Mouse (Mus musculus): Measurements from ENCODE around the gene Hoxa5.
A peak's percentile ranks its signal among the peaks of the same experiment; 100 is the strongest.

Gene Hoxa5

GRCm38 (mm10) chr6:52204050-52204752 lies at the start of gene Hoxa5:
Gene Hoxa5 (minus strand): TSS chr6:52204587.
- no peak for DNase-seq (ENCODE audit: low read depth)

GRCm38 (mm10) chr6:52253511-52254500 lies 49.4 kb upstream of the Hoxa5 start:
- DNase-seq (ENCODE audit: low read depth): peak; percentile 58

GRCm38 (mm10) chr6:52252775-52253376 lies 48.5 kb upstream of the Hoxa5 start:
- DNase-seq (ENCODE audit: low read depth): peak; percentile 51

GRCm38 (mm10) chr6:52252016-52252774 lies 47.8 kb upstream of the Hoxa5 start:
- DNase-seq (ENCODE audit: low read depth): peak; percentile 34

- peak; percentile 13 for DNase-seq (ENCODE audit: low read depth)
Measured at GRCm38 (mm10) chr6:52251177-52251879, 46.9 kb upstream of the Hoxa5 start.

- DNase-seq (ENCODE audit: low read depth): peak; percentile 22
Measured at GRCm38 (mm10) chr6:52249826-52250225, 45.4 kb upstream of the Hoxa5 start.

- no peak for DNase-seq (ENCODE audit: low read depth)
Measured at GRCm38 (mm10) chr6:52249415-52249738, 45.0 kb upstream of the Hoxa5 start.

GRCm38 (mm10) chr6:52248638-52249414 lies 44.4 kb upstream of the Hoxa5 start:
- peak; percentile 15 for DNase-seq (ENCODE audit: low read depth)

DNA sequence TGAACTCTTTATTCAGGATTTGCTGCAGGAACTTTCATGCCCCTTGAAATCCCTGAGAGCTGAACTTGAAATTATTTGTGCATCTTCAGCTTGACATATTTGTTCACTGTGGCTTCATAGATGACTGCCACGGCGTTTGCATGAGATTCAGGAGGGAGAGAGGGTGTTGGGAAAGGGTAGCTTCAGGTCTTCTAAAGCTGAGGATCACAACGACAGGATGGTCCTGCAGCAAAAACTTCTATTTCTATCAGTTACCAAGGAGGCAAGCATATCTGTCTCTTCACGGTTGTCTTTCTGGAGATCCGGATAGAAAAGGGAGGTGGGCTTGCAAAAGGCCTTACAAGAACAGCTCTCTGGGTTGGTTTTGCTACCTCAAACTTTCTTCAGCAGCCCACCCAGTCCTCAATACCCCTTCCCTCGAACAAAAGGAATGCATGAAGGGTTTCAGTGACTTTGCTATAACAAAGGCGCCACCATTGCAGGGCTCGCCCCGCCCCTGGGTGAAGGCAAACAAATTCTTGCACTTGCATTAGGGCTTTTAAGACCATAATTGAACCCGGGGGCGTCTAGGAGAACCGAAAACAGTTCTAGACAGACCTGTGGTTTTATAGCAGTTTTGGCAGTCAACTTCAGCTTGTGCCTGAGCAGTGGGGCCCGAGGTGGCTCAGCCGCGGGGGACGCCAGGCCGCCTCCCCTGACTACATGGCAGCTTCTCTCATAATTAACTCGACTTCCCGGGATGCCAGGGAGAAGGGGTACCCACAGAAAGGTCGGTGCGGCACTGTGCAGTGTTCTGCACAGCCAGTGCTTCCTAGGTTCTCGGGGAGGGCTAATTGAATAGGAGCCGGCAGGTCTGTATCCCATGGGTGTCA lies 43.6 kb upstream of the Hoxa5 start:
- DNase-seq (ENCODE audit: low read depth): peak; percentile 17

- no peak for DNase-seq (ENCODE audit: low read depth)
Measured at GRCm38 (mm10) chr6:52246916-52247315, 42.5 kb upstream of the Hoxa5 start.

GRCm38 (mm10) chr6:52246403-52246803 lies 42.0 kb upstream of the Hoxa5 start:
- DNase-seq (ENCODE audit: low read depth): no peak

DNA sequence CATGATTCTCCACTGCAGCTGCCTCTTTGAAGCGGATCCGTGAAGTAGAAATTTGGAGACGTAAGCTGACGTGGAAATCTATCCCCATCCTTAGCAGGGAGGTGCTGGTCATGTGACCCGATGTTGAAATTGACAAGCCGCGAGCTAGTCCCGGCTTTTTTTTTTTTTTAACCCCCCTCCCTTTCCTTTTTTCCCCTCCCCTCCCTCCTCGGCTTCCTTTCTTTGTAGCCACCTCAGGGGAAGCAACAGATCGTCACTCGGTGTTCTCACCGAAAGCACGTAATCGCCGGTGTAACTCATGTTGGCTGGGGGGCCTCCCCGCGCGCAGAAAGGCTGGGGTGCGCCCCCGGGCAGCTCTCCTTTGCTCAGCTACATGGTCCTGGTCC lies 41.4 kb upstream of the Hoxa5 start, which contains the start of gene Hoxa11:
TSS of gene Hoxa11 (minus strand) at position 54 of the 386 bp plus-strand sequence.
- DNase-seq (ENCODE audit: low read depth): no peak

GRCm38 (mm10) chr6:52245040-52245756 lies 40.8 kb upstream of the Hoxa5 start:
- DNase-seq (ENCODE audit: low read depth): no peak

- no peak for DNase-seq (ENCODE audit: low read depth)
Measured at GRCm38 (mm10) chr6:52244471-52245039, 40.2 kb upstream of the Hoxa5 start.

GRCm38 (mm10) chr6:52243681-52244121 lies 39.3 kb upstream of the Hoxa5 start:
- DNase-seq (ENCODE audit: low read depth): no peak

DNA sequence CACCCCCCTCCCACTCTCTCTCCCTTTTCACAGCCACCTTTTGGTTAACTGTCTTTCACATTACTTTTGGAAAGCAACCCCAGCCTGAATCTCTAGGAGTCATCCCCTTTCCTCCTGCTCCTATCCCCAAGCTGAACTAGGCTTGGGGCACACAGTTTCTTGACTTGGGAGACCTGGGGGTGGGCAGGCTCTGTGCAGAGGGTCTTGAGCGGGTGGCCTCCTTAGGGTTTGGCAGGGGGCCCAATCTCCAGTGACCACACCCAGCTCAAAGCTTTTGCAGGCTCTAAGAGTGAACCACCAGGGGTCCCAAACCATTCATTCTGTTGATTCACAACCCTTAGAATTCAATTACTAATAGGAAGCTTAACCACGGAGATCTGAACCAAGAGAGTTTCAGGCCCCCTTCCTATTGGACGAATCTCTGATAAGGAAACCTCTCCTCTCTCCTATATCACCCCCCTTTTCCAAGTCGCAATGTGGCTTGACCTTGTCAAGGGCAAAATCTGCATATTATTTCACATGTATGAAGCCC lies 38.5 kb upstream of the Hoxa5 start:
- no peak for DNase-seq (ENCODE audit: low read depth)

- no peak for DNase-seq (ENCODE audit: low read depth)
Measured at GRCm38 (mm10) chr6:52241001-52241621, 36.7 kb upstream of the Hoxa5 start.
